Mouse (Mus musculus) frontal cortex, postnatal 14 days (tissue): ENCODE data around the gene Snapin.

Experiments used
- DNase-seq, 2 experiments: peaks; one replicate each; pipeline ENCODE4 v3.0.0; 2022; ENCODE audit warnings: low spot score in 2 of 2

The Snapin gene

DNA sequence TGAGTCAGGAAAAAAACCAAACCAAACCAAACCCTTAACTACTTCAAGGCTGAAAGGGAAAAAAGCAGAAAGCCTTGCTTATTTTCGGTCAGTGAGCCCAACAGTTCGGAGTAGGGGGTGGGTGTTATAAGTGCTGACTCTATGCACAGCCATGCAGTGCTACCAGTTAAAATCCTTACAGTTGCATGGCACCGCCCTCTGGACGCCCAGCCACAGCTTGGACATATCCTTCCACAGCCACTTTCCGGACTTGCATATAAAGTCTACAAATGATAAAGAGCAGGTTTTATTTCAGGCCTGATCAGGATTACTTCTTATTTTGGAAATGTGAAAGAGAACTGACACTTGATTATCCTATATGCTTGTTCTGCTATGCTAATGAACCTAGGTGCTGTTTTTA lies 14.4 kb upstream of the Snapin start:
- DNase-seq, result no peak

DNA sequence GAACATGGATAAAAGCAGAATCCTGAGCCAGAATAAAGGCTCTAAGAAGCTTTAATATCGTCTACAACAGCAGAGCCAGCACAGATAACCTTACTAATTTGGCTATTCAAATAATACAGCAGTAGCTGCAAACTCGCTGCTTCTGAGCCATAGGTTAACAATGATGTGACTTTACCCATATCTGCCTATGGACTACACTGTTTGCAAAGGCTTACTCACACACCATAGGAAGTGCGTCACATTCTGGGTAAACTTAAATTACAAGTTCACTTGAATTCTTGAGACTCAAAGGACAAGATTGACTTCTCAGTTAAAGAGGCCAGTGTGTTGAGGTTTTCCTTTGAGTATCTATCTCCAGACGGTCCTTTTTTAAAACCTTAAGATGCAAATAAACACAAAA lies 12.6 kb upstream of the Snapin start:
- DNase-seq, result no peak

DNA sequence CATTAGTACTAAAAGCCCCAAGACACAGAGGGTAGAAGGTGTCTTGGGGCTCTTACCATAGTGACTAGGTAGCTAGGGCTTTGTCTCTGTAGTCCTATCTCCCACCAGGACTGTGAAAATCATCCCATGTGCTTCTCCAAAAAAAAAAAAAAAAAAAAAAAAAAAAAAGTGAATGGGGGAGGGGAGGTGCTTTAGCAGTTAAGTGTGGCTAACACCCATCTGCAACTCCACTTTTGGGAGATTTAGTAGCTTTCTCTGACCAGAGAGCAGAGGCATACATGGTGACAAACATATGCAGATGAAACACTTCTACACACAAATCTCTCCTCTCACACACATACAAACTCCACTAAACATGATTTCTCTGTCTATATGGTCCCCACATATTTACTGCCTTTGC lies 6.8 kb upstream of the Snapin start:
- no peak for DNase-seq

DNA sequence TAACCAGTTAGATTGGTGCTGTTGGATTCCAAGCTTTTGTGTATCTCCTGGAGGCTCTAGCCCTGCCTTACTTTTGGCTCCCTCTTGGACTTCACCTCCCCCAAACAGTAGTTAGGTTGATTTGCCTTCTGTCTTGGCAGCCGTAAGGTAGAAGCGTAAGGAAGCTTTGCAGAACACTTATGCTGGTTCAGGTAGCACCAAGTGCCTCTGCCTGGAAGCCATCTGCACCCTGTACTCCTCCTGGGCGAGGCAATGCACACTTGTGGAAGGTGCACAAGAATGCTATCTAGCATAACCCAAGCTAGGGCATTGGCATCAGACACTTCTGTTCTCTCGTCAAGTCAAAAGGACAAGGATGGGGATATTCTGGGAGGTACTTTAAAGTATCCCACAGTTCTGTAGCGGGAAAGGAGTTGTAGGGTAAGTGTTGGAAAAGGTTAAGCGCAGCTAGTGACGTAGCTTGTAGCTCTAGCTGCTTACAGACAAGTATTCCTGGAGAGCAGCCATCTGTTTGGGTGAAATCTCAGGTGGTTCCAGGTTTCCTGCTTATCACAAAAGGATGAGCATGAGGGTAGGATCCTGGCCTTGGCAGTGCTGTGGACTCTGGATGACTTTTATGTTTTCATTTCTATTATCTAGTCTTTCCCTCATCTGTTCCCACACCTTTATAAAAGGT lies 5.2 kb upstream of the Snapin start:
- DNase-seq, result no peak

DNA sequence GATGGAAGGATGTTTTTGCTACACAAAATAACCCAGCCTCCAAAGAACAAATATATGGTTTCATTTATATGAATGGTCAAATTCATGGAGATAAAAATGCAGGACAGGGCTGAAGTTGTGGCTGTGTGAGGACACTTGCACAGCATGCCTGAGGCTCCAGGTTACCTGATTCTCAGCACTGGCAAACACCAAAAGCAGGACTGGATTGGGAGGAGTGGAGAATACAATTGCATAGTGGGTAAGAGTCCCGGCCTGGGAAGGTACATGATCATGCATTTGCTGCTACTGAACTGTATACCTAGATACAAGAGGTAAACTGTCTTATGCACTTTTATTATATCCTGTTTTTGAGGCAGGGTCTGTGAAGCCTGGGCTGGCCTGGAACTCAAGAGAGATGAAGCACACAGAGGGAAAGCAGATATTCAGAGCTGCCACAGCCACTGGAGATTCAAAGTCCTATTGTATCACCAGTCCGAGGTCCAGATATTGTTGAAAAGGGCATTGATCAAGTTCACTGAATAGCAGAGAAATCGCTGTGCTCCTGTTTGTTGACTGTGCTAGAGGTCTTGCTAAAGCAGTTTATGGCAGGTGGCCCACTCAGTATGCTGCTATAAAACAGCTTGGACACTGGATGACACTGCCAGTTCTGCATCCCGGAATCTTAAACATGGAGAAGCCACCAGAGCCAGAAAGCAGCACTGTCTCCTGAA lies 3.2 kb upstream of the Snapin start:
- no peak for DNase-seq

DNA sequence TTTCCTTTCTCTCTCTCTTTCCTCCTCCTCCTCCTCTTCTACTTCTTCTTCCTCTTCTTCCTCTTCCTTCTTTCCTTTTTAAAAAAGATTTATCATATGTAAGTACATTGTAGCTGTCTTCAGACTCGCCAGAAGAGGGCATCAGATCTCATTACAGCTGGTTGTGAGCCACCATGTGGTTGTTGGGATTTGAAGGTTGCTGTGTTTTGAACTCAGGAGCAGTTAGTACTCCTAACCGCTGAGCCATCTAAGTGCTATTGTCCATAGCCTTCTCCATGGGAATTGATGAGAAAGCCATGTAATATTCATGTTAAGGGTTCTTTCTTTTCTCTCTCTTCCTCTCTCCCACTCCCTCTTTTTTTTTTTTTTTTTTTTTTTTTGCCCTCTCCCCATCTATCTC lies 517 bp upstream of the Snapin start:
- no peak for DNase-seq

DNA sequence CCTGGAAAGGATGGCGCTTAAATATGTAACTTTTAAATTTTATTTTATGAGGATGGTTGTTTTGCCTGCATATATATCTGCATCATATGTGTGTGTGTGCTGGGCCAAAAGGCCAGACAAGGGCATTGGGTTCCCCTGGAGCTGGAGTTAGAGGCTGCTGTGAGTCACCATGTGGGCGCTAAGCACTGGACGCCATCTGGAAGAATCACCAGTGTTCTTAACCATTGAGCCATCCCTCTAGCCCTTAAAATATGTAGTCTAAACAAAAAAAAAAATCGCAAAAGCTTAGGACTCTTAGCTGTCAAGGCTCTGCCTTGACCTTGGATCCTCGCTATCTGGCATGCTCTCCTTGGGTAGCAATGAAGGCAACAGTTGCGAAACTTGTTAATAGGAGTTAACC lies 2.3 kb downstream of the Snapin start:
- no peak for DNase-seq

DNA sequence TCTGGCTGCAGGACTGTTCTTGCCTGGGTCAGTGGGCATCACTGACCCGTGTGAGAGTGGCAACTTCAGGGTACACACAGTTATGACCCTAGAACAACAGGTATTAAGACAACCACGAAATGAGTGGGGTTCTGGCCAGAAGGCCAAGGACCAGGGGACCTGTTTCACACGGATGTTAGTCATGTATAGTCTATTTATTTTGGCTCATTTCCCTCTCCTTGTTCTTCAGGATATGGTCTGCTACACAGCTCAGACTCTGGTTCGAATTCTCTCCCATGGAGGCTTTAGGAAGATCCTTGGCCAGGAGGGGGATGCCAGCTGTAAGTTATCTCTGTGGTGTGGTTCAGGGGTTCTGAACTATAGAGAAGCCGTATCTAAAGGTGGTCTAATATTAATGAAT lies 3.8 kb downstream of the Snapin start:
- DNase-seq, result no peak

DNA sequence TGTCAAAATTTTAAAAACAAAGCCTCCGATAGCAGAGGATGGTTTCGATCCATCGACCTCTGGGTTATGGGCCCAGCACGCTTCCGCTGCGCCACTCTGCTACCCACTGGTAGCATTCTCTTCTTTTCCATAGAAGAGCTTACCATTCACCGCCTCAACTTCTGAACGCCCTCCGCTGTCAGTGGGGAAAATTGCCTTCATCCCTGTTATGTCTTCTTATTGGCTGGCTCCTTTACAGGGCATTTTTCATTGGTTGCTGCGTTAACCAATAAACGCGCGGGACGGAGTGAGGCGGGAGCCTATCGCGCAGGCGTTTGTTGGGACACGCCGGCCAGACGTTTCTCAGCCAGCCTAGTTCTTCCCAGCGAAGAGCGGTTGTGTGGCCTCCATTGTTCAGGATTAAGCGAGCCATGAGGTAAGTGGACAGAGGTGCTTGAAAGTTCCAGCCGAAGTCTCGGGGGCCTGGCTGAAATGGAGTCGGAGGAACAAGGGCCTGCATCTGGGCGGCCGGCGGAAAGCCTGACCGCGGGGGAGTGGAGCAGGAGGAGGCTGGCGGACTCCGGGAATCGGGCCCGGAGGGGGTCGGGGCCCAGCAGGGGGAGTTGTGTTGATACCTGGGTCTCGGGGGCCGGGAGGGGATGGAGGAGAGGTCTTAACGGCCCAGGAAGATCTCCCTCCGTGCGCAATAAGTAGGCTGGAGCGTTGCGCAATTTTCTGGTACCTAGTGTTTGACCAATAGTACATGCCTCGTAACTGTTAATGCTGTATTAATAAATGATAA lies 14.8 kb downstream of the Snapin start, which contains the start of gene Ilf2:
Ilf2 (plus strand) TSS at position 296 of the 781 bp plus-strand sequence.
- peak; percentile 96 to 97 for DNase-seq

DNA sequence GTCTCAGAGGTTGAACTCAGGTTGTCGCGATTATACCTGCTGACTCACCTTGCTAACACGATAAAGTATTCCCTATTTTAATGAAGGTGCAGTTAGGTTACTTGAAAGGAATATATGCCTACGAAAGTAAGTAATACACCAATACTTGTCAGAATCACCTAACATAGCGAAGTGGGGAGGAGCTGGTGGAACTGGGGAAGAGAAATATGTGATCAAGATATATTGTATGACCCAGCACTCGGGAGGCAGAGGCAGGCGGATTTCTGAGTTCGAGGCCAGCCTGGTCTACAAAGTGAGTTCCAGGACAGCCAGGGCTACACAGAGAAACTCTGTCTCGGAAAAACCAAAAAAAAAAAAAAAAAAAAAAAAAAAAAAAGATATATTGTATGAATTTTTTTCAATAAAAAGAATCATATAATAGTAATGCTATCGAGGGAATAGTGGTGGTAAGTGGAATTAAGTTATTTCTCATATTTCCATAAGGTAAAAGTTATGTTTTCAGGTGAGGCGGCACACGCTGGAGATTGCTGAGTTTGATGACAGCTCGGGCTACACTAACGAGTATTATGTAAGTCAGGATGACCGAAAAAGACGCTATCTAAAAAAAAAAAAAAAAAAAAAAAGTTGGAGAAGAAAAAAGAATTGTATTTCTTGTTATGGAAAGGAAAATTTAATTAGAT lies 15.5 kb downstream of the Snapin start:
- no peak for DNase-seq

DNA sequence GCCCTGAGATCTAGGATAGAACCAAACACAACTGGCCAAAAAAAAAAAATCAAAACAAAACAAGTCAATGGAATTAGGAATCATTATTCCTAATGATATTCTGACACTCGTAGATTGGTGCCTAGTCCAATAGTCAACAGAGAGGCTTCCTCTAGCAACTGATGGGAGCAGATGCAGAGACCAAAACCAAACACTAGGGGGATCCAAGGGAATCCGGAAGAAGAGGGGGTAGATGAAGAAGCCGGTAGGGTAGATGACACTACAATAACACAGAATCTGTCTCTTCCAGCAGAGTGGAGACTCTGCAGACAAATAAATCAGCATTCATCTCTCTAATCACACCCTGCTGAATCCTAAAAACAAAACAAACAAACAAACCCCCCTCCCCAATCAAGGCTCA lies 18.6 kb downstream of the Snapin start:
- no peak for DNase-seq

DNA sequence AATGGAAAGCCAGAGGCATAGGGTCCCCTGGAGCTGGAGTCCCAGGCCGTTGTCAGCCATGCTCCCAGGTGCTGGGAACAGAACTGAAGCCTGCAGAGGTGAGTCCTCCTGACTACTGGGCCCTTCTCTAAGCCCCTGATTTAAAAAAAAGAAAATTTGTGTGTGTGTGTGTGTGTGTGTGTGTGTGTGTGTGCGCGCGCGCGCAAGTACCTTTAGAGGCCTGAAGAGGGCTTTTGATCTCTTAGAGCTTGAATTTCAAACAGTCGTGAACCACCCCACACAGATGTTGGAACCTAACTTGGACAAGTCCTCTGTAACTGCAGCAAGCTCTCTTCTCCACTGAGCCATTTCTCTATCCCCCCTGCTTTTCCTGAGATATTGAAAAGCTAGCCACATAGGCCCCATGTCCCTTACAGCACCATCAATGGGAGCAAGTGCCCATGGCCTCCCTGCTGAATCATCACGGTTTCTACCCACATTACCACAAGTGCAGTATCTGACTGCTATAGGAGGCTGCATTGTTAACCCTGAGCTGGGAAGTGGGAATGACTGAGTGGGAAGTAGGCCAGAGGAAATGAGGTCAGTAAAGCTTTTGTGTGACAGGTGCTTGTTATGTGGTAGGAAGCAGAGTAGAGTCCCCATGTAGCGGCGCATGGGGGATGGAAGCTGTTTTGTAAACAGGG lies 23.1 kb downstream of the Snapin start:
- no peak for DNase-seq

DNA sequence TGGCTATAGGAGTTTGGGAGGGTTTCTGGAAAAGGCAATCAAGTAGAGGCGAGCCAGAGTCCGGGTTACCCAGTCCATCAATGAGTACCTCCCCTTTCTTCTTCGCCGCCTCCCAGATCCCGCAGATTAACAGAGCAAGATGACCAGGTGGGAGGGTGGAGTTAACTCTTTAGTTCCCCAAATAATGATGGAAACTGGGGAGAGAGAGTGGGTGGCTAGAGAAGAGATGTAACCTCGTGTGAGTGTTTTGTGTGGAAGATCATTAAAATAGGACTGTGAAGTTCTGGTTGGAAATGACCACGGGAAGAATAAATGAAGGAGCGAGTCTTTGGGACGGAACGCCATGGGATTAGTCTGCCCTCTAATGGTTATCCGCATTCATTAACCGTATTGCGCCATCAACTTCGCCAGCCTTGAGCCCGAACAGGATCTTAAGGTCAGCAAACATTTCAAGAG lies 24.5 kb downstream of the Snapin start:
- DNase-seq, result peak in 1 of 2 experiments; percentile 45

DNA sequence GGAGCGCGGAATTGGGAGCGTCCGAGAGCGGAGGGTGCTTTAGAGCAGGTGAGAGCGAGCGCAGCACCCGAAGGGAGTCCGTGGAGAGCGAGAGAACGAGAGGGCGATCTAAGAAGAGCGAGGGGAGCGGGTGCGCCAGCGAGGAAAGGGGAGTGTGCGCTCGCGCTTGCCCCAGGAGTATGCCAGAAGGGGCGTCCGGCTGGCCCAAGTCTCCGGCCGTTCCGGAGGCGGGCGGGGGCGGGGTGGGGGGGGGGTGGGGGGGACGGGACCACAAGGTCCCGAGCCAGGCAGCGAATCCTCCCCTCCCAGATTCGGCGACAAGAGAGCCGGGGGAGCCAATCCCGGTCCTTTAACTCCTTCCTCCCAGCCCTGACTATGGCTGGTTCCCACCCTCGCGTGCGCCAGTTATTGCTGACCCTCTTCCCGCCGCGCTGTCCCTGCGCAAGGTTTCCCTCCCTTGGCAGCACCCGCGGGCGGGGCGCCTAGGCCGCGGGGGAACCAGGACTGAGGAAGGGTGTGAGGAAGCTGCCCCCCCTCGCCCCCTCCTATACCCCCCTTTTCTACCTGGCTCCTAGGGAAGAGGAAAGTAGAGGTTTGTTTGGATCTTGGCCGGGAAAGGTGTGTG lies 25.0 kb downstream of the Snapin start, which contains the start of gene Npr1:
Npr1 (minus strand) TSS at position 181 of the 625 bp plus-strand sequence.
- DNase-seq, result no peak

DNA sequence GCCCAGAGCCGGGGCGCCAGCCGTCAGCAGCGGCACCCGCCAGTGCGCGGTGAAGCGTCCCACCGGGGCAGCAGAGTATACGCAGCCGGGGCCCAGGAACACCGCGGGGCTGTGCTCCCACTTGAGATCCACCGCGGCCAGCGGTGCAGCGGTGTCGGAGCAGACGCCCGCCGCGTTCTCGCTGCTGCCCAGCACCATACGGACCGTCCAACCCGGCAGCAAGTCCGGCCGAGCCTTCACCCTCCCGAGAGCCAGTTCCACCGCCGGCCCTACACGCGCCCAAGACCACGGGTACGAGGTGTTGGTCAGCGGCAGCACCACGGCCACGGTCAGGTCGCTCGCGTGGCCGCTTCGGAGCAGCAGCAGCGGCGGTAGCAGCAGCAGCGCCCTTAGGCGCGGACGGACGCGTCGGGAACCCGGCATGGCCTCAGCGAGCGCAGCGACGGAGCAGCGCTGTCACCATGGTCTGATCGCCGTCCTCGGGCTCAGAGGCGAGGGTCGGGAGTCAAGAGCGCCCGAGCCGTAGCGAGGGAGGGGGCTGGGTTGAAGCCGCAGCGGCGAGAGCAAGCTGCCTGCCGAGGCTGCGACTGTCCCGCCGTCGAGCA lies 25.6 kb downstream of the Snapin start:
- DNase-seq, result no peak

DNA sequence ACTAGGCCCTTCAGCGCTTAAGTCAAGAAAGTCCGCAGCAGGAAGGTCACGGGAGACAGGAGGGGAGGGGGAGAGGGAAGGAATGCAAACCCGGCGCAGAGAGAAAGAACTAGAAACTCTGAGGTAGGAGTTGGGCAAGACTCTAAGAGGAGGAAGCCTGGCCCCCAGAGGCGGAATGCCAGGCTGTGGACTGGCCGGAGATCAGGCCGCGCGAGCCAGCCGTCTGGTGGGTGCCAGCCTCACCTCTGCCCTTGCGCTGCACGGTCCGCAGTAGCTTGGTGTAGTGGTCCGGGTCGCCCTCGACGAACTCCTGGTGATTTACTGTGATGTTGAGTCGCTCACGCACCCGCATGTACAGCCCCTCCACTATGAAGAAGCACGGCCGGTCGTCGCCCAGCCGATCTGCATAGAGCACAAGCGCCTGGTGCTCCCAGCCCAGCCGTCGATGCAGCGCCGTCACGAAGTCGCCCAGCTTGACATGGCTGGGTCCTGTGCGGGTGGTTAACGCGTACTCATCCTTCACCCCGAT lies 26.2 kb downstream of the Snapin start:
- no peak for DNase-seq

DNA sequence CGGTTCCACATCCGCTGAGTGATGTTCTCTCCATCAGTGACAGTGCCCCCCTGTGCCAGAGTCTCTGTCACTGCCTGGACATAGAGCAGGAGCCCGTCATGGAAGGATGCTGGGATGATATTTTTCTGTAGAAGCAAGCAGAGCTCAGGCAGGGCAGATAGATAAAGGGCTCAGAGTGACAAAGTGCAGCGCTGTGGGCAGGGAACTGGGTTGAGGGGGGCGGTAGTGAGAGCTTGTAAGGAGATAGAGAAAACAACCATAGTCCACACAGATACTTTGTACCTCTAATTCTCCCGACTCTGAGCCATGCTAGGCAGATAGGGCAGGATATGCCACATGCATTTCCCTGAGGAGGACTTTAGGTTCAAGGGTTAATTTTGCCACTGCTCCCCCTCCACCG lies 28.3 kb downstream of the Snapin start:
- DNase-seq, result no peak

DNA sequence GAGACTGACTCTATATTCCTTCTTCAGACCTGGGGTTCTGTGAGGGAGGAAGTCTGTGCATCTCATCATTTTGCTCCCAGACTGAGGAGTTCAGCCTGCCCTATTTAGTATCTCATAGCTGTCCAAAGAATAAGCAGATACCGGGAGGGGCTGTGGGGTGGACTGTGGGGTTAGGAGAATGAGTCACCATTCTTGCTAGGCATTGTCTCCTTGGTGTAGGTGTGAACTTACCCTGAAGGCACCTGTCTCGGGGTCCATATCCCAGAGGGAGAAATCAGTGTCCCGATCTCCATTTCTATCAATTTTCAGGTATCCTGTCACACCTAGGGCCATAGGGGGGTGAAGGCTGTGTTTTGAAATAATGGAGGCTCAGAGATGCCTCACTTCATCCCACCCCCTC lies 28.9 kb downstream of the Snapin start:
- no peak for DNase-seq

DNA sequence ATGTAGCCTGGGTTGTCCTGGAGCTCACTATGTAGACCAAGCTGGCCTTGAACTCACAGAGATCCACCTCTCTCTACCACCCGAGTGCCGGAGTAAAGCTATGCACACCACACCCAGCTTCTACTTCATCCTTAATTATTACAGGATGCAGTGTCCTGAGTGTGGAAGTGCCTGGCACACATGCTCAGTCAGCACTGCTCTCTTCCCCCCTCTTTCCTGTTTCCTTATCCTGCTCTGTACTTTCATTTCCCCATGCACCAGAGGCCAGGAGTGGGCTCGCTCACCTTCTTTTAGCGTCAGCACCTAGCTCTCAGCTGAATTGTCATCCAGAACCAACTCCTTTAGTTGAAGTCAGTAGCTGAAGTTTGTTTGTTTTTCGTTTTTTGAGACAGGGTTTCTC lies 30.5 kb downstream of the Snapin start:
- no peak for DNase-seq

DNA sequence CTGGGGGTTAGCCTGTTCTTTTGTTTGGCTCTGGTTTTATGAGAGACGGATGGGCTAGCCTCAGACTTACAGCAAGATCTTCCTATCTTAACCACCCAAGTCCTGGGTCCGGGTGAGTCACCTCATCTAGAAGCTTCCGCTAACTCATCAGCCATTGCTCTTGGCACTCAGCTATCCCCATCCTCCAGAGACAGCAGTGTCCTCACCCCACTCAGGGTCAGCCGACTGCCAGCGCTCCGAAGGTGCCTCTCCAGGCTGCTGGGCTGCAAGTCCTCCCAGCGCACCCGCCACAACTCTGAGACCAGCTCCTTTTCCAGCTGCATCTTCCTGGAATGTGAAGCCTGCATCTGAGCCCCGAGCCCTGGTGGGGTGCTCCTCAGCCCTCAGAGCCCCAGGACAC lies 31.1 kb downstream of the Snapin start:
- no peak for DNase-seq
